Mouse (Mus musculus) olfactory bulb, adult 2 months (tissue): Measurements from ENCODE around the gene Tmem72.

ENCODE experiments used
- CTCF ChIP-seq: fragments of 200-500 bp; IDR thresholded peaks from 2 replicates; pipeline ENCODE4 v1.5.1; 2012; ENCODE audit warnings: low read depth, mild to moderate bottlenecking, low read length, moderate library complexity; ENCODE audit not compliant: insufficient read depth
- POLR2A ChIP-seq: fragments of 200-500 bp; IDR thresholded peaks from 2 replicates; pipeline ENCODE4 v1.6.1; 2012; ENCODE audit warnings: mild to moderate bottlenecking, low read depth, low read length, moderate library complexity; ENCODE audit not compliant: insufficient read depth

DNA sequence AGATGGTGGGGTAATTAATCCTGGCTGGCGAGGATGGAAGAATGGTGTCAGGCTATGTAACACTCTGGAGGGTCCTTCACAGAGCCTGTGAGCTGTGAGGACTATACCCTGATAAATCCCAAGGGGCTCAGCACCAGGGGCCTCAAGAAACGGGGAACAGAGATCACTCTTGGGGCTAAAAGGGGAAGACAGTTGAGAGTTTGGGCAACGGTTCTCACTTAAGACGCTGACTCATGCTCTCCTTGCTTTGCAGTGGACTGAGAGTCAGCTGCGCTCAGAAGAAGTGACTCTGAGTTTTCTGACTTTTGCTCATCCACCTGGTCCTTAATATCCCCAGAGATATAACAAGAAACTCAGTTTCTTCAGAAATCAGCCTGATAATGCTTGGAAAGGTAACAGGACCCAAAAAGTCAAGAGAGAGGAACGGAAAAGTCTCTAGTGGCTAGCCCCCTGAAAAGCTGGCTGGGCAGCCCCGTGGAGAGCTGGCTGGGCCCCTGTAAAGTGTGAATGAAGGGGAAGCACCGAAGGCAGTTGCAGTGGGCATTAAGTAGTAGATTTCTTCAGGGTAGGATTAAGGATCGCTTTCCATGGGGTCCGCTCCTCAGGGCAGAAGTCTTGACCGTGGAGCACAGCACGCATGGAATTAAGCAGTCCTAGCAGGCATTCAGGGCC lies 7.9 kb upstream of the Tmem72 start:
- no peak for TF ChIP-seq CTCF
- TF ChIP-seq POLR2A = no peak
